Mouse (Mus musculus) lung, postnatal 0 days (tissue): Measurements from ENCODE around the gene Ddx39b.

Source experiments
- CTCF ChIP-seq: IDR thresholded peaks from 2 replicates; pipeline ENCODE4 v1.5.1; 2016; ENCODE audit warnings: antibody characterized with exemption, mild to moderate bottlenecking
- EP300 ChIP-seq: IDR thresholded peaks from 2 replicates; pipeline ENCODE4 v1.6.1; 2016; ENCODE audit warnings: antibody characterized with exemption, mild to moderate bottlenecking, control low read depth

DNA sequence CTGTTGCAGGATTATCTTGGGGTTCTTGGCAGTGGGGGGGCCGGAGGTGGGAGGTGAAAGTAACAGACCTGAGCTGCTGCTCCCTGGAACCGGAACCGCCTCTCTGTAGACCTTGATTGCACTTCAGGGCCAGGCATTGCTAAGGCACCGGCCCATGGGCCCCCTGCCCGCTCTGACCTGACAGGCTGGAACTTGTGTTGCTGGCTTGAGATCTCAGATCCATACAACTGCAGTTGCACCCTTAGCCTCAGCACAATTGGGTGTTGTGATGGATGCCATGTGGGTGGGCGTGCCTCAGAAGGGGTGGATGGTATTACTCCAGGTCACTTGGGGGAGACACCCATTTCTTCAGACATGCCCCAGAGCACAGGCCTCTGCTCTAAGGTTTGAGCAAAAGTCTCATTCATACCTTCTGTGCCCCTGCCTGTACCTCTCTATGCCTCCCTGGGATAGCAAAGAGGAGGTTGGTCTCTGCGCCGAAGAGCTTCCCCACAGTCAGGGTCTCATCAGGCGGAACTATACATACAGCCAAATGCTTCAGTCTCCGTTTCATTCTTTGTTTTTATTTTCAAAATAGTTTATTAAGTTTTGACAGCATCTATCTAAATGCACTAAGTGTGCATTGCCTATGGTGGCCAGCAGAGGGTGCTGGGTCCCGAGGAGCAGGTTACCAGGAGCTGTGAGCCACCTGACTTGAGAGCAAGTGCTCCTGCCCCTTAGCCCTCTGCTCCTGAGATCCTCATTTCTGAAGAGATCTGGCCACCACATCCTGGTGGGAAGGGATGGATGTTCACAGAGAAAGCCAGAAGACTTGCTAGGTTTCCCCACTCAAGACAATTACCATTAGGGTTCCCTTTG is 12.9 kb downstream of the Ddx39b start:
- peak; percentile 86 for TF ChIP-seq CTCF
- no peak for TF ChIP-seq EP300
